Mouse (Mus musculus) kidney, adult 2 months (tissue): Measurements from ENCODE around the gene Zfp46. TPM values are rescaled to one million over a fixed set of nuclear protein-coding genes. Genes with fewer than 3 reads are reported as not detected.

ENCODE experiments used
- DNase-seq: peaks from one replicate; pipeline ENCODE4 v3.0.0; 2021
- H3K27ac ChIP-seq: fragments of 200-500 bp; 2 replicates; pipeline ENCODE4 v1.5.1; 2012; ENCODE audit warnings: low read depth, low read length, control low read depth, inconsistent platforms; ENCODE audit not compliant: insufficient read depth
- H3K27me3 ChIP-seq: fragments of 200-500 bp; replicated peaks from 2 replicates; pipeline ENCODE4 v1.6.1; 2012; ENCODE audit warnings: mild to moderate bottlenecking, moderate library complexity, low read length, inconsistent platforms; ENCODE audit not compliant: control insufficient read depth, insufficient read depth
- H3K36me3 ChIP-seq: fragments of 200-500 bp; 2 replicates; pipeline ENCODE4 v1.6.1; 2012; ENCODE audit warnings: mild to moderate bottlenecking, moderate library complexity, low read length, inconsistent platforms; ENCODE audit not compliant: control insufficient read depth, insufficient read depth
- H3K4me1 ChIP-seq: fragments of 200-500 bp; 2 replicates; pipeline ENCODE4 v1.6.1; 2011; ENCODE audit warnings: low read length; ENCODE audit not compliant: control insufficient read depth, insufficient read depth
- H3K4me3 ChIP-seq: fragments of 200-500 bp; 2 replicates; pipeline ENCODE4 v1.5.1; 2011; ENCODE audit warnings: mild to moderate bottlenecking, low read depth, low read length, control low read depth; ENCODE audit not compliant: insufficient read depth
- CTCF ChIP-seq: fragments of 200-500 bp; conservative IDR thresholded peaks from 2 replicates; pipeline ENCODE4 v1.5.1; 2011; ENCODE audit warnings: low read depth, mild to moderate bottlenecking, control low read depth, low read length, moderate library complexity, mixed read lengths; ENCODE audit not compliant: insufficient read depth, insufficient read length
- POLR2A ChIP-seq: fragments of 200-500 bp; IDR thresholded peaks from one replicate; pipeline ENCODE4 v1.6.1; 2011; ENCODE audit warnings: low read depth, low read length, control low read depth
- WGBS: fragments of 180-500 bp; shearing (Covaris S2); methylation state at CpG from one replicate; pipeline ENCODE4 v1.1.7; 2018; 5-methylcytosine and 5-hydroxymethylcytosine counted together
- polyA plus RNA-seq: library from polyadenylated mRNA; depleted of rRNA; stranded (reverse); fragments of >200 nt; gene quantifications from 2 replicates; pipeline ENCODE4 v1.2.3, GENCODE M21; 2012

Zfp46 gene
- polyA plus RNA-seq, 1 experiment, result 10.9 TPM

DNA sequence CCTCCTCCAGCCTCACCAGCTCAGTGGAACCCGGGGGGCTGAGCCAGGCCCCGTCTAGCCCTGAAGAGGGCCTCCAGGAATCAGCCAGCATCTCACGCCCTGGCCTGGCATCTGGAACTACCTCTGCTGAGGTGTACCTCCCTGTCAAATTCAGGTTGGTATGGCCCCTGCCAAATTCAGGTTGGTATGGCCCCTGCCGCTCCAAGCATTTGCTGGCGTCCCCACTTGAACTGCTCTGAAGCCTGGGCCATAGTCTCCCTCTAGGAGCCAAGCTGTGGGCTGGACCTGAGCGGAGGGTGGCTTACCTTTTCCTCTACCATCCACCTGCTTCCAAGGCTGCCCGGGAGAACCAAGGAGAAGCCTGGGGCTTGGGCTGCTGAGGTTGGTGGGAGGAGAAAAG is 41.8 kb upstream of the Zfp46 start:
- no peak for DNase-seq
- no peak overlapping the region for H3K4me3 ChIP-seq
- no peak for TF ChIP-seq CTCF
- TF ChIP-seq POLR2A, result no peak
- H3K27me3 ChIP-seq, result no peaks in the 10 kb centered on the region
- no peak overlapping the region for H3K27ac ChIP-seq
- no peaks in the 10 kb centered on the region for H3K36me3 ChIP-seq
- H3K4me1 ChIP-seq, result peaks cover 5% of the 10 kb centered on the region; the same call in 1 of the 2 replicates
- WGBS, result 85% methylated on average over 7 of the region's 7 CpGs

DNA sequence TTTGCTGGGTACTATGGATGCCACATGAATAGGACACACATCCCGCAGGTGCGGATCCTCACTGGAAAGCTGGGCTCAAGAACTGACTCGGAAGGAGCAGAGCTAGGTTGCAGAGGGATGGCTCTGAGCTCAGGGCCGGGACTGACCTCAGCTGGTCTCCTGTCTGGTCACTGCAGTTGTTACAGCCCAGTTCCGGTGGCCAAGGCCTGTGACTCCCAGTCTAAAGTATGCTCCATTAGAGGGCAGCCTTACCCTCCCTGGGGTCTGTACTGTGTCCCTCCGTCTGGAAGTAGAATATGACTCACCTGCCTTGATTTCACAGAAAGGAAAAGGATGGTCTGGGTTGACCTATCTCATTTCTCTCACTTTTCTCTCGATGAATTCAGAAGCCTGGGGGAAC is 40.3 kb upstream of the Zfp46 start:
- 84% methylated on average over 7 of the region's 7 CpGs for WGBS
- no peaks in the 10 kb centered on the region for H3K36me3 ChIP-seq
- no peaks in the 10 kb centered on the region for H3K27me3 ChIP-seq
- TF ChIP-seq CTCF, result no peak
- no peak for TF ChIP-seq POLR2A
- no peak for DNase-seq
- peaks cover 8% of the 10 kb centered on the region; the same call in 1 of the 2 replicates for H3K4me1 ChIP-seq
- H3K27ac ChIP-seq, result no peak overlapping the region
- no peak overlapping the region for H3K4me3 ChIP-seq

- no peak for DNase-seq
- Histone ChIP-seq H3K27ac (no peak overlapping the region), H3K27me3 (no peaks in the 10 kb centered on the region), H3K4me1 (peaks cover 15% of the 10 kb centered on the region; the same call in 1 of the 2 replicates), H3K4me3 (no peak overlapping the region), H3K36me3 (no peaks in the 10 kb centered on the region)
- TF ChIP-seq POLR2A, result no peak
- TF ChIP-seq CTCF, result no peak
- 79% methylated on average over 5 of the region's 5 CpGs for WGBS
Measured at GRCm38 (mm10) chr4:136245681-136246080, 38.8 kb upstream of the Zfp46 start.

DNA sequence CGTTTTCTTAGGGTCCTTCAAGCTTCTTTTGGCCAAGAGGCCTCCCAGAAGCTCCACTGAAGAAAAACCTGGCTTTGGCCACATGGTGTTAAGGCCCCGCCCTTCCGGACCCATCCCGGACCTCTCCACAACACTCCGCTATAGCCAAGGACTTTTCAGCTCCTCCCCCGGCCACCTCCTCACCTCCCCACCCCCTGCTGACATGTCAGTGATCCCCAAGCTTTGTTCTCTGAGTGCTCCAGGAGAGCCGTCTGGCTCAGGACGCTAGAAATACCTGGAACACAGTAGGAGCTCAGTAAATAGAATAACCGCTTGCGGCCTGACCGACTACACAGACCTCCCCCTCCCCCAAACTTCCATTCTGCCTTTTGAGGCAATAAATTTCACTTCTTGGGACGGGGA is 37.9 kb upstream of the Zfp46 start:
- TF ChIP-seq POLR2A (no peak), CTCF (no peak)
- Histone ChIP-seq H3K4me1 (peaks cover 15% of the 10 kb centered on the region; the same call in 1 of the 2 replicates), H3K27me3 (no peaks in the 10 kb centered on the region), H3K27ac (no peak overlapping the region), H3K36me3 (no peaks in the 10 kb centered on the region), H3K4me3 (no peak overlapping the region)
- 23% methylated on average over 12 of the region's 12 CpGs for WGBS
- DNase-seq, result peak; percentile 46

DNA sequence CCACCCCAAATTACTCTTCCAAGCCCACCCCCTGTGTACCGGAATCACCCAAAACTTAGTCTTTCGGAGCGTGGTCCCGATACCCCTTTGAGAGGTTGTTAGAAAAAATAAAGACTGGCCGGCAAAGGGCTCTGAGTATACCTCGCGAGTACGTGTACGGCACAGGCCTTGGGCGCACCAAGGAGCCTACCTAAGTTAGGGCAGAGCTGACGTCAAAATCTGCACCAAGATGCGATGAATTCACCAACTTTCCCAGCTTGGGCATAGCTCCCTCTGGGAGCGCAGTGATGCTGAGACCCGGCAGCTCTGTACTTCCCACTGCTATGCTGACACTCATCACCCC is 37.1 kb upstream of the Zfp46 start:
- Histone ChIP-seq H3K4me3 (peak overlapping the region; percentile 82), H3K4me1 (peaks cover 18% of the 10 kb centered on the region; the same call in 1 of the 2 replicates), H3K27me3 (no peaks in the 10 kb centered on the region), H3K27ac (no peak overlapping the region; the same call in 1 of the 2 replicates), H3K36me3 (no peaks in the 10 kb centered on the region)
- TF ChIP-seq POLR2A (no peak), CTCF (no peak)
- 13% methylated on average over 14 of the region's 14 CpGs for WGBS
- no peak for DNase-seq

DNA sequence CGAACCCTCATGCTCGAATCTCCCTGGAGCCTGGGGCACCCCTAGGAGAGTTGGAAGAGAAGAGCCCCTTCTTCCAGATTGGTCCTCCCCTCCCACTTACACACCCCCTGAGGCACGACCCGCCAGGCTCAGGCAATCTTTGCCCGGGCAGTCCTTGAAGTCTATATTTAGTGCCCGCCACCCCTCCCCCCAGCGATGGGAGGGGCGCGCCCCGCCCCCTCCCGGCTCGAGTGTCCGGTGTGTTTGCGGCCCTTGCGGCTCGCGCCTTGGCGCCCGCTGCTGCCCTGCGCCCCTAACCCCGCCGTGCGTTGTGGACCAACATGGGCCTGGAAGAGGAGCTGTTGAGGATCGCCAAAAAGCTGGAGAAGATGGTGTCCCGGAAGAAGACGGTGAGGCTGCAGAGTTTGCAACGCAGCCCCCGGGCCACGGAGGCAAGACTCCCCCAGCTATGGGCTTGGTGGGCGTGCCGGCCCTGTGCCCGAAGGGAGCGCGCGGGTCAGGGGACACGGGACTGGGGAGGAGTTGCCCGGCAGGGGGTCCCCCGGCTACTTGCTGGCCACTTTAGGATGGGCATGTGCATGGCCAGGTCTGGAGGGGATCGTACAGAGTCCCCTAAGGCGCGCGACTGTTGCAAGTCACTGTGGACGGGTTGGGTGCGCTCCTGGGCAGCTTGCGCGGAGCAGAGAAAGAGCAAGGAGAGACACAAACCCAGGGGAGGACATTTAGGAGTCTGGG is 36.6 kb upstream of the Zfp46 start, which contains the start of gene Tcea3:
Tcea3 (plus strand) TSS at position 1 of the 735 bp plus-strand sequence.
- Histone ChIP-seq H3K4me1 (peaks cover 18% of the 10 kb centered on the region; the same call in 1 of the 2 replicates), H3K36me3 (no peaks in the 10 kb centered on the region), H3K4me3 (peak within 1 kb of the TSS; percentile 82), H3K27ac (peak within 1 kb of the TSS; percentile 80), H3K27me3 (no peaks in the 10 kb centered on the region)
- TF ChIP-seq CTCF (no peak), POLR2A (no peak)
- peak; percentile 86 for DNase-seq
- WGBS, result under 1% methylated on average over 46 of the region's 46 CpGs

- peak overlapping the region; percentile 82 for H3K4me3 ChIP-seq
- H3K36me3 ChIP-seq, result no peaks in the 10 kb centered on the region
- no peaks in the 10 kb centered on the region for H3K27me3 ChIP-seq
- H3K27ac ChIP-seq, result peak overlapping the region; percentile 80
- H3K4me1 ChIP-seq, result peaks cover 18% of the 10 kb centered on the region; the same call in 1 of the 2 replicates
- DNase-seq, result peak; percentile 87
- TF ChIP-seq POLR2A, result no peak
- TF ChIP-seq CTCF, result no peak
- WGBS, result 5% methylated on average over 37 of the region's 37 CpGs
Measured at GRCm38 (mm10) chr4:136248464-136249331, 35.8 kb upstream of the Zfp46 start.
